Mouse (Mus musculus): ENCODE data around the gene Cfap74. TPM values are rescaled to one million over a fixed set of nuclear protein-coding genes. Genes with fewer than 3 reads are reported as not detected.

Cfap74 gene
- polyA plus RNA-seq (2014; fragmentation: Nextera tagmentation; extraction: Ambion mirVana), result 5.1 and 6.1 TPM in 2 replicates

GRCm38 (mm10) chr4:155409058-155409776 is at the start of gene Cfap74:
Gene Cfap74 (plus strand): TSS chr4:155409190.
- ATAC-seq (ENCODE audit: insufficient number of reproducible peaks, low FRiP score, low TSS enrichment, low read depth) (peak; percentile 97), DNase-seq (ENCODE audit: low spot score) (peak; percentile 93)
- no peaks in the 10 kb centered on the region for H3K36me3 ChIP-seq (ENCODE audit: control insufficient read depth, insufficient read depth, low read length)
- WGBS, result under 1% methylated on average over 35 of the region's 35 CpGs
- H3K4me2 ChIP-seq (ENCODE audit: low read depth, severe bottlenecking), result peak within 1 kb of the TSS; percentile 88
- H3K4me1 ChIP-seq (ENCODE audit: control insufficient read depth, insufficient read depth, low read length), result peaks cover 4% of the 10 kb centered on the region; the same call in 1 of the 2 replicates
- H3K4me3 ChIP-seq (ENCODE audit: low read depth, low read length), result peak within 1 kb of the TSS; percentile 51
- H3K27ac ChIP-seq (replicated peaks; ENCODE audit: low read depth, low read length), result peak within 1 kb of the TSS; percentile 39; the same call in 1 of the 2 replicates
- H3K9me3 ChIP-seq (ENCODE audit: control insufficient read depth, low read length), result no peaks in the 10 kb centered on the region
- no peaks in the 10 kb centered on the region for H3K27me3 ChIP-seq (ENCODE audit: control insufficient read depth, insufficient read depth, low read length)
- H3K9ac ChIP-seq (ENCODE audit: low read length), result peak within 1 kb of the TSS; percentile 47

GRCm38 (mm10) chr4:155359560-155360464 is 49.2 kb upstream of the Cfap74 start:
- H3K27me3 ChIP-seq (ENCODE audit: control insufficient read depth, insufficient read depth, low read length), result peaks cover 40% of the 10 kb centered on the region
- H3K9me3 ChIP-seq (ENCODE audit: control insufficient read depth, low read length), result no peaks in the 10 kb centered on the region
- no peak overlapping the region for H3K4me2 ChIP-seq (ENCODE audit: low read depth, severe bottlenecking)
- H3K9ac ChIP-seq (ENCODE audit: low read length), result no peak overlapping the region
- DNase-seq (ENCODE audit: low spot score) (no peak), ATAC-seq (ENCODE audit: insufficient number of reproducible peaks, low FRiP score, low TSS enrichment, low read depth) (no peak)
- H3K4me3 ChIP-seq (ENCODE audit: low read depth, low read length), result no peak overlapping the region
- WGBS, result 45% methylated on average over 12 of the region's 12 CpGs
- H3K36me3 ChIP-seq (ENCODE audit: control insufficient read depth, insufficient read depth, low read length), result no peaks in the 10 kb centered on the region
- no peaks in the 10 kb centered on the region for H3K4me1 ChIP-seq (ENCODE audit: control insufficient read depth, insufficient read depth, low read length)
- no peak overlapping the region for H3K27ac ChIP-seq (replicated peaks; ENCODE audit: low read depth, low read length)

- Histone ChIP-seq H3K36me3 (ENCODE audit: control insufficient read depth, insufficient read depth, low read length) (no peaks in the 10 kb centered on the region), H3K4me2 (ENCODE audit: low read depth, severe bottlenecking) (peak overlapping the region; percentile 58), H3K27me3 (ENCODE audit: control insufficient read depth, insufficient read depth, low read length) (peaks cover 40% of the 10 kb centered on the region), H3K9ac (ENCODE audit: low read length) (peak overlapping the region; percentile 34; the same call in 1 of the 2 replicates), H3K4me1 (ENCODE audit: control insufficient read depth, insufficient read depth, low read length) (no peaks in the 10 kb centered on the region), H3K4me3 (ENCODE audit: low read depth, low read length) (peak overlapping the region; percentile 46), H3K27ac (replicated peaks; ENCODE audit: low read depth, low read length) (no peak overlapping the region), H3K9me3 (ENCODE audit: control insufficient read depth, low read length) (no peaks in the 10 kb centered on the region)
- no peak for ATAC-seq (ENCODE audit: insufficient number of reproducible peaks, low FRiP score, low TSS enrichment, low read depth)
- DNase-seq (ENCODE audit: low spot score), result no peak
- under 1% methylated on average over 41 of the region's 42 CpGs for WGBS
Observed at GRCm38 (mm10) chr4:155360856-155361255, 48.1 kb upstream of the Cfap74 start.

- Histone ChIP-seq H3K4me3 (ENCODE audit: low read depth, low read length) (peak within 1 kb of the TSS; percentile 46), H3K4me2 (ENCODE audit: low read depth, severe bottlenecking) (peak within 1 kb of the TSS; percentile 58), H3K4me1 (ENCODE audit: control insufficient read depth, insufficient read depth, low read length) (no peaks in the 10 kb centered on the region), H3K27ac (replicated peaks; ENCODE audit: low read depth, low read length) (no peak within 1 kb of the TSS), H3K36me3 (ENCODE audit: control insufficient read depth, insufficient read depth, low read length) (no peaks in the 10 kb centered on the region), H3K9ac (ENCODE audit: low read length) (peak within 1 kb of the TSS; percentile 34; the same call in 1 of the 2 replicates), H3K27me3 (ENCODE audit: control insufficient read depth, insufficient read depth, low read length) (peaks cover 40% of the 10 kb centered on the region), H3K9me3 (ENCODE audit: control insufficient read depth, low read length) (no peaks in the 10 kb centered on the region)
- ATAC-seq (ENCODE audit: insufficient number of reproducible peaks, low FRiP score, low TSS enrichment, low read depth) (peak; percentile 91), DNase-seq (ENCODE audit: low spot score) (peak; percentile 88)
- WGBS, result under 1% methylated on average over 51 of the region's 51 CpGs
Observed at GRCm38 (mm10) chr4:155361303-155361791, 47.6 kb upstream of the Cfap74 start, which contains the start of gene Prkcz. Gene Prkcz (minus strand): TSS chr4:155361361.

- Histone ChIP-seq H3K4me1 (ENCODE audit: control insufficient read depth, insufficient read depth, low read length) (no peaks in the 10 kb centered on the region), H3K4me3 (ENCODE audit: low read depth, low read length) (no peak overlapping the region), H3K4me2 (ENCODE audit: low read depth, severe bottlenecking) (no peak overlapping the region), H3K36me3 (ENCODE audit: control insufficient read depth, insufficient read depth, low read length) (no peaks in the 10 kb centered on the region), H3K27me3 (ENCODE audit: control insufficient read depth, insufficient read depth, low read length) (peaks cover 40% of the 10 kb centered on the region), H3K9me3 (ENCODE audit: control insufficient read depth, low read length) (no peaks in the 10 kb centered on the region), H3K9ac (ENCODE audit: low read length) (no peak overlapping the region), H3K27ac (replicated peaks; ENCODE audit: low read depth, low read length) (no peak overlapping the region)
- ATAC-seq (ENCODE audit: insufficient number of reproducible peaks, low FRiP score, low TSS enrichment, low read depth) (no peak), DNase-seq (ENCODE audit: low spot score) (no peak)
- 42% methylated on average over 5 of the region's 5 CpGs for WGBS
Observed at GRCm38 (mm10) chr4:155362443-155362842, 46.5 kb upstream of the Cfap74 start.

- WGBS, result 71% methylated on average over 6 of the region's 6 CpGs
- H3K36me3 ChIP-seq (ENCODE audit: control insufficient read depth, insufficient read depth, low read length), result no peaks in the 10 kb centered on the region
- no peak for DNase-seq (ENCODE audit: low spot score)
- H3K4me1 ChIP-seq (ENCODE audit: control insufficient read depth, insufficient read depth, low read length), result no peaks in the 10 kb centered on the region
- H3K4me3 ChIP-seq (ENCODE audit: low read depth, low read length), result no peak overlapping the region
- H3K9ac ChIP-seq (ENCODE audit: low read length), result no peak overlapping the region
- no peak overlapping the region for H3K27ac ChIP-seq (replicated peaks; ENCODE audit: low read depth, low read length)
- H3K27me3 ChIP-seq (ENCODE audit: control insufficient read depth, insufficient read depth, low read length), result peaks cover 16% of the 10 kb centered on the region
- no peaks in the 10 kb centered on the region for H3K9me3 ChIP-seq (ENCODE audit: control insufficient read depth, low read length)
- no peak overlapping the region for H3K4me2 ChIP-seq (ENCODE audit: low read depth, severe bottlenecking)
- ATAC-seq (ENCODE audit: insufficient number of reproducible peaks, low FRiP score, low TSS enrichment, low read depth), result no peak
Observed at GRCm38 (mm10) chr4:155366784-155367183, 42.2 kb upstream of the Cfap74 start.

GRCm38 (mm10) chr4:155367739-155368138 is 41.3 kb upstream of the Cfap74 start:
- no peaks in the 10 kb centered on the region for H3K36me3 ChIP-seq (ENCODE audit: control insufficient read depth, insufficient read depth, low read length)
- H3K4me2 ChIP-seq (ENCODE audit: low read depth, severe bottlenecking), result no peak overlapping the region
- H3K27me3 ChIP-seq (ENCODE audit: control insufficient read depth, insufficient read depth, low read length), result peaks cover 7% of the 10 kb centered on the region; the same call in 1 of the 2 replicates
- H3K9ac ChIP-seq (ENCODE audit: low read length), result no peak overlapping the region
- DNase-seq (ENCODE audit: low spot score) (no peak), ATAC-seq (ENCODE audit: insufficient number of reproducible peaks, low FRiP score, low TSS enrichment, low read depth) (no peak)
- no peaks in the 10 kb centered on the region for H3K9me3 ChIP-seq (ENCODE audit: control insufficient read depth, low read length)
- H3K4me1 ChIP-seq (ENCODE audit: control insufficient read depth, insufficient read depth, low read length), result no peaks in the 10 kb centered on the region
- no peak overlapping the region for H3K4me3 ChIP-seq (ENCODE audit: low read depth, low read length)
- WGBS, result 90% methylated on average over 9 of the region's 9 CpGs
- H3K27ac ChIP-seq (replicated peaks; ENCODE audit: low read depth, low read length), result no peak overlapping the region

- Histone ChIP-seq H3K27ac (replicated peaks; ENCODE audit: low read depth, low read length) (no peak overlapping the region), H3K36me3 (ENCODE audit: control insufficient read depth, insufficient read depth, low read length) (no peaks in the 10 kb centered on the region), H3K4me1 (ENCODE audit: control insufficient read depth, insufficient read depth, low read length) (no peaks in the 10 kb centered on the region), H3K4me3 (ENCODE audit: low read depth, low read length) (no peak overlapping the region), H3K27me3 (ENCODE audit: control insufficient read depth, insufficient read depth, low read length) (peaks cover 5% of the 10 kb centered on the region; the same call in 1 of the 2 replicates), H3K4me2 (ENCODE audit: low read depth, severe bottlenecking) (no peak overlapping the region), H3K9ac (ENCODE audit: low read length) (no peak overlapping the region), H3K9me3 (ENCODE audit: control insufficient read depth, low read length) (no peaks in the 10 kb centered on the region)
- ATAC-seq (ENCODE audit: insufficient number of reproducible peaks, low FRiP score, low TSS enrichment, low read depth) (no peak), DNase-seq (ENCODE audit: low spot score) (peak; percentile 86)
- WGBS, result 36% methylated on average over 12 of the region's 12 CpGs
Observed at GRCm38 (mm10) chr4:155368684-155369083, 40.3 kb upstream of the Cfap74 start.

Measured in limb, embryonic 11.5 days (tissue).